Mouse (Mus musculus) lung, postnatal 0 days (tissue): ENCODE measurements around the gene Mepe.

Source experiments
- CTCF ChIP-seq: IDR thresholded peaks from 2 replicates; pipeline ENCODE4 v1.5.1; 2016; ENCODE audit warnings: antibody characterized with exemption, mild to moderate bottlenecking
- EP300 ChIP-seq: IDR thresholded peaks from 2 replicates; pipeline ENCODE4 v1.6.1; 2016; ENCODE audit warnings: antibody characterized with exemption, mild to moderate bottlenecking, control low read depth

DNA sequence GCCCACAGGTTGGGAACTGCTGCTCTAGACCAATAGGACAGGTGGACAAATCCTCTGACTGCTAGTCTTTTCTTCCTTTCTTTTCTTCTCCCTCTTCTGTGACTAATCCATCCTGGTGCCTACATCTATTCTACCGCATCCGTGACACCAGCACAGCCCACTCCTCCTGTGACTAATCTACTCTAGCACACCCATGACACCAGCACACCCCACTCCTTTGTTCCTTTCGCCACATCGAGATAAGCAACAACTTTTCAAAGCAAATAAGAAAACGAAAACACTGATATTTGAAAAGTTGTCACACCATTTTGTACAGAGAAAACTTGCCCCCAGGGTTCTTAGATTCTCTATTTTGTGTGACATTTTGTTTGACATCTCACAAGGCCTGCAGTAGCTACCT is 5.0 kb downstream of the Mepe start:
- TF ChIP-seq CTCF (no peak), EP300 (no peak)
